Mouse (Mus musculus) lung, adult 18-20 months (tissue): Measurements from ENCODE around the gene Cltc.
"Not testable (repeated sequence)": the region's sequence is repeated elsewhere in the genome, so short reads cannot be mapped to it uniquely, and the experiment has no call there.

Experiments used
- DNase-seq, 2 experiments: peaks; one replicate each; pipeline ENCODE4 v3.0.0; 2022; ENCODE audit warnings: mixed read lengths in 2 of 2

The Cltc gene

DNA sequence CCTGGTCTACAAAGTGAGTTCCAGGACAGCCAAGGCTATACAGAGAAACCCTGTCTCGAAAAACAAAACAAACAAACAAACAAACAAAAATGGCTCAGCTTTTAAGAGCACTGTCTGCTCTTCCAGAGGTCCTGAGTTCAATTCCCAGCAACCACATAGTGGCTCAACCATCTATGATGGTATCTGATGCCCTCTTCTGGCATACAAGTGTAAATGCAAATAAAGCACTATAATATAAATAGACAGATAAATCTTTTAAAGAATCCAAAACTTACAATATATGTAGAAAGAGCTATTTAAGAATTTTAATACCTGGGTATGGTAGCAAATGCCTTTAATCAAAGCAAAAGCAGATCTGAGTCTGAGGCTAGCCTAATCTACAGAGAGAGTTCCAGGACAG lies 19.1 kb downstream of the Cltc start:
- not testable (repeated sequence) for DNase-seq

DNA sequence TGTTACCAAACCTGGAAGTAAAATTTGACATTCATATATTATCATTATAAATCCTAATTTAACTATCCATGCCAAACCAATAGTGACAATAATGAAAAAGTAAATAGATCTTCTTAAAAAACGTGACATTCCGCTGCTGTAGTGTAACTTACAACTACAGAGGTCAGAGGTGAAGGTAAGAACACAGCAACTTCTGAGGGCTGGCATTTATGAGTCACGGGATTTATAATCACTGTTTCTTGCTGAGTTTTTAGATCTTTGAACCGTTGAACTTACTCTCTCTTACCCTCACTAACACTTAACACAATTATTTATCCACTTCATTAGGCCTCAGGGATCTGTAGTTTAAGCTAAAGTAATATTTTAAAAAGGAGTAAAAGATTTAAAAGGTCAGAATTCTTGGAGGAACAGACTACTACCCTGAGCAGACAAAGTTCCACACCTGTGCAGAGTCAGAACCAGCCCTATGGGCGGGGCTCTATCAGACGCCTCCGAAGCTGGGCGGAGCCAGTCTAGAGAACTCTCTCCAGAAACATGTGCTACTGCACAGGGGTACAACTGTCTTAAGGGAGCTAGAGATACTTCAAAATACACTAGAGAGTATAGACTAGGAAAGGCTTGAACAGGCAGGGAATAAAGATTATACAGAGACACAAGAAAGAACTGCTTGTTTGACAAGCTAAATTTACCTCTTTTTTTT lies 19.9 kb downstream of the Cltc start:
- peak; percentile 28 to 36 for DNase-seq

DNA sequence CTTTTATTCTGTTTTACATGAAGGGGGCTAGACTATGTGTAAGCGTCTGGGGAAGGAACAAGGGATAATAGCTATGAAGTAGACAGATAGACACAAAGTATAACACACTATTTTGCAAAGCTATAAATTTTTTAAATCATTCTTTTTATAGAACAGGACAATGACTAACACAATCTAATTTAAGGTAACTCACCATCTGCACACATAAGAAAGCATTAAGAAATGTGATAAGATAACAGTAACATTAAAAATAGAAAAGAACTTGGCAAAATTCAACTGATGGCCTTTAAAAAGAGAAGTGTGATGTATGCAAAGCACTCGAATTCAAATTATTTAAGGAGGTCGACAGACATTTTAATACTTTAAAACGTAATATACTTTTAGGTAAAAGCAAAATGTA lies 22.4 kb downstream of the Cltc start:
- DNase-seq = no peak

DNA sequence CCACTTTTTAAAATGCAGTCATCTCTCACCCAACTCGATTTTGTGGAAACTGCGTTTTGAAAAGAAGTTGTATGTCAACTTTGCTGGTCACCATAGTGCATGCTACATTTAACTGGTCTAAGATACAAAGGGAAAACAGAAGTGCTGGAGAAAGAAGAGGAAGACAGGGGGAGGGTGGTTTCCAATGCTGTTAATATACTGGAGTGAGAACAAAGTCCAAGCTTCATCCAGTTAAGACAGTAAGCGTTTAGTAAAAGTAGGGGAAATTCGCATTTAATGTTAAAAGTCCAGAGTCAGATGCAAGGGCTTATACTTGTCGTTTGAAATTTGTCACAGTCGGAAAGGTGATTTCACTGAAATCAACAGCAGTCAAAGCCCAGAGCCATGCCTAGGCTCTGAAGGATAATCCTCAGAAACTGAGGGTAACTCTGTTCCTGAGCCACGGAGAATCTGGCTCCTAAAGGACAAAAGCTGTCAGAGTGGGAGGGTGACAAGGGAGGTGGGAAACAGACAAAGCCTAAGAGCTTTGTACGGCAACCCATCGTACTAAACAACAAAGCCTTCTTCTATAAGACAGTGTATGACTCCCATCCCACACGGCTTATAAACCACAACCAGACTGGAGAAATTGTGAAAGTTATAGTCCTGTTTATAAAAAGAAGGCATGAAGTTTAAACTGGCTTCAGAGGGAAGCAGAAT lies 23.0 kb downstream of the Cltc start:
- no peak for DNase-seq

DNA sequence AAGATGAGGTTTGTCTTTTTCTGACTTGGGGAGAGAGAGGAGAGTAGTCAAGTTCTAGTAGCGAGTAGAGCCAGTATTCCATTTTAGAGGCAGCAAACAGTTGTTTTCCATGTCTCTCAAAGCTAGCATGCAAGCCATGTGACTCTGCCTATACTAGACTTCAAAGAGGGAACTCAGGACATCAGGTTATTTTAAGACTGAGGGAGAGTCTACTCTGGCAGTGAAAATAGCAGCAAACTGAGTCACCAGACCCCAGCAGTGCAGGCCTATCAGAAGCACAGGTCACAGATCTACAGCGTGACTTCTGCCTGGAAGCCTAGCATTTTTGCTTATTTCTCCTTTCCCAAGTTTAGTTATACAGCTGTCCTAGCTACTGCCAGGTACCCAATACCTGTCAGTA lies 25.9 kb downstream of the Cltc start:
- DNase-seq = no peak

DNA sequence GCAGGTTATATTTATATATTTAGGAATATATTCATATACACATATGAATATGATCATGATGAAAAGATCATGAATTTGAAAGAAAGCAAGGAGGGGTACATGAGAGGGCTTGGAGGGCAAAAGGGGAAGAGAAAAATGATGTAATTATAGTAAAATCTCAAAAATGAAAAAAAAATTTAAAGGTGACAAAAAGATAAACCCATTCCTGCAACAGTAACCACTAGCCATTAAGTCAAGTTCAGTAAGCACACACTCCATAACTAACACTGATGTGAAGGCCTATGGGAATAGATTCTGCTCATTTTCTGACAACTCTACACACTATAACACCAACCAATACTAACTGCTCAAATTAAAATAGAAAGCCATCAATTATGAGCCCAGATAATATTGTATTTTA lies 31.8 kb downstream of the Cltc start:
- DNase-seq = no peak

DNA sequence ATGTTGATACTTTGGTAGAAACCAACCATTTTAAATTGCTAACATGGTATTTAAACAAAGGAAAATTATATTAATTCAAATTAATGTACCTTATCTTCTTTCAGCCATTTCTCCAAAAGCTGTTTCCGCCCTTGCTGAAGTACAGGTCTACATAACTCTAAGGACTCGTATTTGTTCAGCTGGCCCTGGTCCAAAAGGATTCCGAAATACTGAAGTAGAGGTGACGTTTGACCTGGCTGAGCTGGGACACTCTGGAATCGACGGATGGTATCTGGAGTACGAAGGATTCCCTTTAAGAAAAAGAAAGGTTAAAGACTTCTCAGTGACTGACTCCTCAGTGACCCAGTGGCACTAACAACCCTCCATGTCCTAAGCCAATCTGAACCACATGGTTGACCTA lies 32.4 kb downstream of the Cltc start:
- DNase-seq = peak; percentile 55 to 78

DNA sequence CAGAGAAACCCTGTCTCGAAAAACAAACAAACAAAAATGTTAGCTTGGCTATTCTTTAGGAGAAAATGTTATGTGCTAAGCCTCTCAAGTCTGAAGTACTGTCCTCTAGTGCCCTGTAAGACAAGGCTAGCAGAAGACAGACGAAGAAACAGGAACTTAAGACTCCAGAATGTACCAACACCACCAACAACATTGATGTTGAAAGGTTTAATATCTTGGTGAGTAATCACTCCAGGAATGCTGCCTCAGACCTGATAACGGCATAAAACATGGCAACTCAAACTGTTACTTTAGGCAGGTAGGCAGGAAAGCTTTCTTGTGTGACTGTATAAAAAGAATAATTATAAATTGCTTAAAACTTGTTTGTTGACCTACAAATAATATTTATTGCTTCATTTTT lies 33.4 kb downstream of the Cltc start:
- no peak for DNase-seq

DNA sequence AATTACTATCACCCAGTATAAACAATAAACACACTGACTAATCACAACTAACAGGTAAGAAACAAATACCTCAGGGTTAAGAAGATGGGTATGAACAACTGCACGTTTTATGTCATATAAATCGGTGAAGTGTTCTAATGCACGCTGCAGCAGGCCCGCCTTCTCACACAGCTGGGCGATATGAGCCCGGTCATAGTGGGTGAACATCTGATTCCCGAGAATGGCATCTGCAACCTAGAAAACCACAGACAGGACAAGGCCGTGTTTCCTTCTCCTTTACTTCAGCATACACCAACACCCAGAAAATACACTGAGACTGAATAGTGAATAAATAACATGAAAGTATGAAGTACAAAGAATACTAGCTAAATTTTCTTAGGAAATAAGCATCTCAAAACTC lies 38.0 kb downstream of the Cltc start:
- DNase-seq = no peak

DNA sequence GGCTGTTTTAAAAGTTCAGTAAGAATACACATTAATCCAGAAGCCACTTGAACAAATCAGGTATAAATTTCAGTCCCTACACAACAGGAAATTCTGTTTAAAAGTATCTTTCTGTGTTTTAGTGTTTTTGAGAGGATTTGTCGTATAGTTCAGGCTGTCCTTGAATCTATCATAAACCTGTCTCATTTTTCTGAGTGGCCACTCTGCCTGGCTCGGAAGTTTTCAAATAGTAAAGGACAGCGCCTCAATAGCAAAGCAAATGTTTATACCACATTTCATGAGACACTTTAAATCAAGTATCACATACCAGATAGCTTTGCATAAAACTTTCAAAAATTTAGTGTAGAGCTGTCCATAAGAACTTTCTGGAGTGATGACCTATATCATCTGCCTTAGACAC lies 39.0 kb downstream of the Cltc start:
- DNase-seq = no peak

DNA sequence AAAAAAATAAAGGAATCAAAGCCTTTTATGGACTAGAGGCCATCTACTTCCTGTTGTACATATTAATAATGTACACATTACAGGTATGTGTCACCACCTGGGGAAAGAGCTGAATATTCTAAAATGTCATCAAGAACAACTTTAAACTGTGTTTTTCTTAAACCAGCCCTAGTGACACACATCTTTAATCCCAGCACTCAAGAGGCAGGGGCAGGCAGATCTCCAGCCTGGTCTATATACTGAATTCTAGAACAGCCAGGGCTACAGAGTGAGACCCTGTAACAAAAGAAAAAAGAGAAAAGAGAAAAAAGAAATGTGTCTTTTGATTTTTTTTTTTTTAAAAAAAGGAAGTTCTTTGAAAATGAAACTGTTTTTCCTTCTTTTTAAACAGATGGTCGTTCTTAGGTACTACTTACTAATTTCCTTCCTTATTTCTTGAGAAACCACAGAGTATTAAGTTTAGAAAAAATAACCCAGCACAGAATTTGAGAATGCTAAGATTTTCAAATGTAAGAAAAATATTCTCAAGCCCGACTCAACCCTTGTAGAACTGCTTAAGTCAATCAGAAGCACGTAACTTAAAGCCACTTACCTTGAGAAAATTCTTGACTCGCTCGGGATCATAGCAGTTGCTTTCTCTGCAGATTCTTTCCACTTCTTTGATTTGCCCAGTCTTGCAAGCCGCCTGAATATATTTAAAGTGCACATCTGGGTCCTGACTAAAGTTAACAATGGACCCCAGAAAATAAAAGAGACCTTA lies 39.9 kb downstream of the Cltc start:
- DNase-seq = no peak

DNA sequence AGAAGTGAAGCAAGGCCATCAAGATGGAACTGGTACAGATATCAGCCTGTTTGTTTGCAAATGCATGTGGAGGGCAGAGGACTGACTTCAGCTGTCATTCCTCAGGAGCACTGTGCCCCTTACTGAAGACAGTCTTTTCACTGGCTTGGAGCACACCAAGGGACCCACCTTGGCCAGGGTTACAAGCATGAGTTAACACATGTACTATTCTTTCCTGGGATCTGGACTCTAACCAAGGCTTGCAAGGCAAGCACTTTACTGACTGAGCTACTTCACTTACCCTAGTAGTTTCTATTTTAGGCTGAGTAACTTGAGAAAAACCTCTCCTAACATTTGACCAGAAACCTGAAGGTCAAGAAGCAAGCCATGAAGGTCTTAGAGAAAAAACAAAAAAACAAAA lies 42.8 kb downstream of the Cltc start:
- peak in 1 of 2 experiments; percentile 7 for DNase-seq

DNA sequence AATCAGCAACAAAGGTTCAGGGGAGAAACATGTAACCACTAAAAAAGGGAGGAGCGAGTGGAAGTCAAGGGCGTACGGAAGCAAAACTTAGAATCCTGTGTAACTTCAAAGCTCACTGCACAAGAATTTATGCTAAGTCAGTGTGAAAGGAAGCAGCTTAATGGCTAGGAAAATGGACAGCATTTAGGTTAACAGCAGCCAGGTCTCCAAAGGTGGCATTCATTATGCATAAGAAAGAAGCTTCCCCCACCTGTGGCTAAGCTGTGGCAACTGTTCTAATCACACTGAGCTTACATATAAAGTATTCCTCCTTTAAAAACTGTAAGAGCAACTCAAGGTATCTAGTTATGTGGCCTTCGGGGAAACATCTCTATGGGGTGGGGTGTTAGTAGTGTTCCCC lies 56.2 kb downstream of the Cltc start:
- no peak for DNase-seq

DNA sequence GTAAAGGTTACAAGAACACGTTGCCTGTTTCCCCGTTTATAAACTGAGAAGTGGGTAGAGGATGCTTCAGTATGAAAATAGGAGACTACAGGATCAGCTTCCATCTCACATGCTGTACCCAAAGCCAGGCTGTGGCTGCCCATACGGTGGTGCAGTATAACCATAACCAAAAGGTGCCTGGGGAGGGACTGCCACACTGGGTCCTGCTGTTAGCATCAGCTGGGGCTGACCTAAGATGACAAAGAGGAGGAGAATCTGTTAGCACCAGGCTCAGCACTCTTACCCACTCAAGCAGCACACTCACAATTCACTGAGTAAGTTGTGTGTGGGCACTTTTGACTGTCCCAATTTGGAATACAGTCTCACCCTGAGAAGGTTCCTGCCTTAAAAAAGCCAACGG lies 61.9 kb downstream of the Cltc start:
- no peak for DNase-seq

DNA sequence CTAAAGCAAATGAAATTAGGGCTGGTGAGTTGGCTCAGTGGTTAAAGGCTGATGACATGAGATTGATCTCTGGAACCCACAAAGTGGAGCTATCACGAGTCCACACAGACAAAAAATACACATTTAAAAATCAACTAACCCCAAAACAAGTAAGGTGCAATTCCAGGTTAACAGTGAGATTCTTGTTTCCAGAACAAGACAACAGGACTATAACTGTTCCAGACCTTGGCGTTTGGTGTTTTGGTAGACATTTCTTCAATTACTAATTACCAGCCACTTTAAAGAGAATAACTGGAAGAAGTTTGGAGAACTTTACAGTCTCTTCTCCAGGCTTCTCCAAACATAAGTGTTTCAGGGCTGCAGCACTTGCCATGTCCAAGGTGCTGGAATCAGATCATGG lies 64.8 kb downstream of the Cltc start:
- no peak for DNase-seq

DNA sequence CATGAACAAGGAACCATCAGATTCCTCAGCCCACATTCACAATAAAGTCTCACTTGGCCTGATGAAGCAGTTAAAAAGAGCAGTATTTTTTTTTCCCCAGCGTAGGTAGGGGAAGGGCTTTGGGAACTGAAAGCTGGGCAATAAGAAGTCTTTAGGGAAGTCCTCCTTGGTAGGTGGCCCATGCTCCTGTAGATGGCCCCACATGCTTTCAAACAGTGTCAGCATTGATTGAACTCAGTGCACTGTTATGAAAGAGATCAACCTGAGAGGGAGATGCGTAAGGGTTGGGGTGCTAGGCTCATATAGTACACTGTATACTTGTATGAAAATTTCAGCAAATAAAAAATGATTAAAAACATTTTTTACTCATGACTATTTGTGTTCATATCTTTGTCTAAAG lies 65.4 kb downstream of the Cltc start:
- no peak for DNase-seq

DNA sequence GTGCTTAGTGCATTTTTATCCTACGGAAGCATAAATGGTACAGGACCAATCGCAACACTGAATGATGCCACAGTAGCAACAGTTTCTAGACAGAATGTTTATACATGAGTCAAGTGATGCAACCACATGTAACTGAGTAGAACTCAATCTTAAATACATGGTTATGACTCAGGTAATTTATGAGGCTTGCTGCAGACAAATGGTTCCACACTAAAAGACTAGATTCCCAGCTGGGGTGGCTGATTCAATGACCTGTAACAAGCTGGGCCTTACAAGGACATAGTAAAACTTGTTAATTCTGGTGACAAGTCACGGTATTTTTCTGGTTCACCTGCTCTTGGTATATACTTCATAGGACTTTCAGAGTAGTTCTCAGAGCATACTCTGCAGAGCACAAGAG lies 65.9 kb downstream of the Cltc start:
- no peak for DNase-seq

DNA sequence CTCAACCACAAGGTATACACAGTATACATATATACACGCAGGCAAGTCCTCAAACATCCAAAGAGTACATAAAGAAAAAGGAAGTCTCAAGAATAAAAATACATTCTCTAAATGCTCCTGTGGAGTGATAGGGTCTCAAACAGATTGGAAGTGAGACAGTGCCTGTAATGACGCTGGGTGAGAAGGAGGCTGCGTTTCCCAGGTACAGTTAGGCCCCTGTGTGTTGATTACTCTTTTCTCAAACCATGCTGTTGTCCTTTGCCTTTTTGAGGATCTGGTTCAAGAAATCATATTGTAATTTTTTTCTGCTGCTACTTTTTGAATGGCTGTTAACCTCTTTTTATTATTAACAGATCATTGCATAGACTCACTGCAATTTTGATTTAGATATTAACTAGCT lies 67.0 kb downstream of the Cltc start:
- no peak for DNase-seq

DNA sequence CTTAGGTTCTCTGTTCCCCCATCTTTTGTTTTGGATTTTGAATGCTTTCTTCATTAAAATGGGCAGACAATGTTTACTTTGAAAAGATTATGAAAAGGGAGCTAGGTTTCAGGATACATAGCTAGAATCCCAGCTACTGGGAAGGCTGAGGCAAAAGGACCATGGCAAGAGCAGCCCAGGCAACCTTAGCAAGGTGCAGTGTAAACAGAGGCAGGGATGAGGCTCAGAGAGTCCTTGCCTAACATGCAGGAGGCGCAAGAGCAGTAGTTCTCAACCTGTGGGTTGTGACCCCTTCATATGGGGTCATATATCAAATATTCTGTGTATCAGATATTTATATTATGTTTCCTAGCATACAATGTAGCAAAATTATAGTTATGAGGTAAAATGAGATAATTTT lies 72.0 kb downstream of the Cltc start:
- no peak for DNase-seq

DNA sequence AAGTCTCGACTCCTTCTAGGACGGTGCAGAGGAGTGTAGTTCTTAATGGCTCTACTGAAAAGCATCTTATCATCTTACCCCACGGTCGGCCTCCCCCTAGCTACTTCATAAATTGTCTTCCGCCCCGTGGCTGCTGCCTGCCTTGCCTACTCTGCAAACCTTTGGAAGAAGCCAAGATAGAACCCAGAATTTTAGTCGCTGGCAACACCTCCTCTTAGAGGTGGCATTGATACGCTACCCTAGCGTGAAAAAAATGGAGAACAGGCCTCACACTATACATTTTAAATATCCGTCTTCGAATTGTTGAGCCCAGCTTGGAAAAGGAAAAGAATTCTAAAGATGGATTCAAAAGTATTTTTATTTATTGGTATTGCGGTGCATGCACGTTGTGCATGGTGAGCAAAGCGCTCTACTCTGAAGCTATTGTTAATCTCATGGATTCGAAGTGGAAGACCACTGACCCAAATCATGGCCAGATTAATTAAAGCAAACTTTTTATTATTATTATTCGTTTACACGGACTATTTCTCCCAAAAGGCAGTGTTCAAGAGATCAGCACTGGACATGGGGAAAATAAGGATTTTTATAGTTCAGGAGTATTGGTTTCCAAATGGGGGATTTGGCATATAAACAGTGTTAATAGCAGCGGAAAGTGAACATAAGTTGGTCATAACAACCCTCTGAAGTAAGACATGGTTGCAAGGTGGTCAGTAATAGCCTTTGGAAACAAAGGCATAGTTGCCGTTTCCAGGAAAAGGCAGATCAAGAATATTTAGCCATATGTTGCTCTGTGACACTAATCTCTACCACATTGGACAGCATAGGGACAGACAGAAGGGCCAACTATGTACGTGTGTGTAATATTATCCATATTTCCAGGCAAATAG lies 73.0 kb downstream of the Cltc start:
- no peak for DNase-seq

DNA sequence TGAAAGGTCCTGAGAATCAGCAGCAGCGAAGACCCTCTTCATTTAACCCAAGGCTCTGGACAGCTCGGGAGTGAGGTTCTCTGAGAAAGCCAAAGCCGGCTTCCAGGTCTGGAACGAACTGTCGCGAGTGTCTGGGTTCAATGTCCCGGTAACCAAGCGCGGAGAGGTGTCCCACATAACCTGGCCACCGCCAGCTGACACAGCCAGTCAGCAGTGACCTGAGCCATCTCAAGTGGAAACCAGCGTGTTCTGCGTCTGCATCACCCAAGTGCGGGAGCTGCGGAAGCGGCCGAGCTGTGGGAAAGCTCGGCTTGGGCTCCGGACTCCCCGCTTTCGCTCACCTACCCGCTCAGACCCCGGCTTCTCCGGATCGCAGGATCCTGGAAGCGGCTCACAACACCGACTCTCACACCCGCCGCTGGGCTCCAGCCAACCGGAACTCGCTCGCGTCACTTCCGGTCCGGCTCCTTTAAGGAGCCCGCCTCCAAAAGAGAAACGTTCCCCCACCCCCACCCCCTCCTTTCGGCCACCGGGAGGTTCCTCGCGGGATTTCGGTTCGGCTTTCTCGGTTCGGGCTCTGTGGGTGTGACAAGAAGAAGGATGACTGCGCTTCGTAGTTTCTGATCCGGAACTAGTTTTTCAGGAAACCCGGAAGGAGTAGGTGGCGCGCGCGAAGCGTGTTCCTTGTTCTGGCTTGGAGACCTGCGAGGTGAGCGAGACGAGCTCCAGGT lies 73.8 kb downstream of the Cltc start, which contains the start of the genes Vmp1 and Ptrh2:
Gene Vmp1, minus strand, starts transcription at position 442 of the 731 bp plus-strand sequence.
Gene Ptrh2, plus strand, starts transcription at position 591 of the 731 bp plus-strand sequence.
- DNase-seq = peak; percentile 90 to 92

DNA sequence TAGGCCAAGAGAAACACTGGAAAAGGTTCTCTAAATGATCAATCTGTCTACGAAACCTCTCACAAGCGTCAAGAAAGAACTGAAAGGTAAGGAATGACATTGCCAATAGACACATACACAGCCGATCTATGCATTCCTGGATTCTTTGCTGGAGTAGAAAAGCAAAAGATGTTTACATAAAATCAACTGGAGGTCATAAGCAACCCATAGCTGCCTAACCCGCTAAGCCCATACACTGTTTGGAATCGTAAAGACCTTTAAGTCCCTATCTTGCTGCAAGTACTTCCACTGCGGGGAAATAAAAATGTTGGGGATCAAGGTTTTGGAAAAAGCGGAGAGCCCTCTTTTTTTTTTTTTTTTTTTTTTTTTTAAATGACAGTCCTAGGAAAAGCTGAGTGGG lies 74.5 kb downstream of the Cltc start:
- no peak for DNase-seq
